Mouse (Mus musculus): Measurements from ENCODE around the gene Sestd1. TPM values are rescaled to one million over a fixed set of nuclear protein-coding genes. Genes with fewer than 3 reads are reported as not detected.

Gene Sestd1
- polyA plus RNA-seq, 1 experiment = 19.1 TPM

- no peak for DNase-seq (ENCODE audit: low spot score)
Measured at GRCm38 (mm10) chr2:77212885-77213284, 67.5 kb downstream of the Sestd1 start.

- no peak for DNase-seq (ENCODE audit: low spot score)
Measured at GRCm38 (mm10) chr2:77206951-77207350, 73.4 kb downstream of the Sestd1 start.

DNA sequence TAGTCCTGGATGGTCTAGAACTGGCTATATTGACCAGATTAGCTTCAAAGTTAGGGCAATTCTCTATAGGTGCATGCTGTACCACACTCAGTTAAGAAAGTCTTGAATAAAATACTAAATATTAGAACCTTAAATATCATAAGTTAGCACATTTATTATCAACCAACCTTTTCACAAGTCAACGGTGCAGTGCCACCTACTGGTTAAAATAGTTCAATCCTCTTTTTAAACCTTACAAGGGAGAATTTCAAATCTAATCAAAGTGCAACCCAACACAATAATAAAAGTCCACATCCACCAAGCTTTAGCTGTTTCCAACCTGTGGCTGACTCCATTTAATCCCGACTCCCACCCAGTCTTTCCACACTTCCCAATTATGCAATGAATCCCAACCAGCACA is 76.5 kb downstream of the Sestd1 start:
- DNase-seq (ENCODE audit: low spot score) = no peak

- no peak for DNase-seq (ENCODE audit: low spot score)
Measured at GRCm38 (mm10) chr2:77201900-77202299, 78.5 kb downstream of the Sestd1 start.

GRCm38 (mm10) chr2:77200958-77201614 is 79.3 kb downstream of the Sestd1 start:
- DNase-seq (ENCODE audit: low spot score) = no peak

- DNase-seq (ENCODE audit: low spot score) = no peak
Measured at GRCm38 (mm10) chr2:77200379-77200778, 80.0 kb downstream of the Sestd1 start.

DNA sequence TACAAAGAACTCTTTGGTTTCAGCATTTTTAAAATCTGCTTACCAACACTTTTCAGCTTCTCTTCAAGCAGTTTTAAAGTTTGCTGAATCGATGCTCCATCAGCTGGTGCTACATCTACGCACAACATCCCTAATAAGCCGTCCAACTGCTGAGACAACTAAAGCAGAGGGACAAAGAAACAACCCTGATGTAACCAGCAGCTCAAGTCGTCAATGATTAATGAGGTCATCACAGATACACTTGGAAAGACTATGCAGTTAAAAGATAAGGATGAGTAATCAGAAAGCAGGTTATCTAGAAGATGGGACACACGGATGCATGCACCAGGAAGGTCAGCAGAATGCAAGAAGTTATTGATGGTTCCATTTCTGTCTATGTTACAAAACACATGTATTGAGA is 82.1 kb downstream of the Sestd1 start:
- DNase-seq (ENCODE audit: low spot score) = no peak

- DNase-seq (ENCODE audit: low spot score) = no peak
Measured at GRCm38 (mm10) chr2:77196819-77197218, 83.6 kb downstream of the Sestd1 start.

- no peak for DNase-seq (ENCODE audit: low spot score)
Measured at GRCm38 (mm10) chr2:77195056-77195455, 85.3 kb downstream of the Sestd1 start.

- DNase-seq (ENCODE audit: low spot score) = no peak
Measured at GRCm38 (mm10) chr2:77191811-77192210, 88.6 kb downstream of the Sestd1 start.

DNA sequence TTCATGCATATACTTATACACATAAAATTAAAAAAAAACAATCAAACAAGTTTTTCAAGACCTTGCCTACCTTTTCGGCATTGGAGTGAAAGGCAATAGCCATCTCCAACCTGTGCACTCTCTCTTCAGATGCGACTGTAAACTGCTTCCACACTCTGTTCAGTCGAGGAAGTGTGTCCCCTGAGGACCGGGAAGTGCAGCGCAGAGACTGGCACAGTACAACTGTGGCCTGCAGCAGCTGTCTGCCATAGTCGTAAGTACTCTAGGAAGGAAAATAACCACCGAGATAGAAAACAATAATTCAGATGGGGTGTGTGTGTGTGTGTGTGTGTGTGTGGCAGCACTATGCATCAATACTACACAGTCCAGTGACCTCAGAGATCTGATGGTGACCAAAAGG is 89.5 kb downstream of the Sestd1 start:
- no peak for DNase-seq (ENCODE audit: low spot score)

- no peak for DNase-seq (ENCODE audit: low spot score)
Measured at GRCm38 (mm10) chr2:77190301-77190700, 90.1 kb downstream of the Sestd1 start.

DNA sequence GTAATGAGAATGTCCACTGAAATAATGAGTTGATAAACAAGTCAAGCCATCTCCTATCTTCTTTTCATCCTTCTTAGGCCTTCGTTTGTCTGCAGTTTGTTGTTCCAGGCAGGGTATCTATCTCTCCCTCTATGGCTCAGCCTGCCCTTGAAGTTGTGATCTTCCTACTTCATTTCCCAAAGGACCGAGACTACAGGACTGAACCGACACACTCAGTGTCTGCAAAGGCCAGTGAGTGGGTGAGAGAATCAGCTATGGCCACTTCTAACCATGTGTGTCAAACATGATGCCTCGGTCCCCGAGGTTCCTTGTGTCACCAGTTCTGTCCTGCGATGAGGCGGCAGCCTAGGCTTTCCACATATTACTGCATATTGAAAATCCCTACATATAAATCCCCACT is 90.7 kb downstream of the Sestd1 start:
- DNase-seq (ENCODE audit: low spot score) = no peak

GRCm38 (mm10) chr2:77187501-77187900 is 92.9 kb downstream of the Sestd1 start:
- DNase-seq (ENCODE audit: low spot score) = no peak

- DNase-seq (ENCODE audit: low spot score) = no peak
Measured at GRCm38 (mm10) chr2:77186912-77187311, 93.5 kb downstream of the Sestd1 start.

DNA sequence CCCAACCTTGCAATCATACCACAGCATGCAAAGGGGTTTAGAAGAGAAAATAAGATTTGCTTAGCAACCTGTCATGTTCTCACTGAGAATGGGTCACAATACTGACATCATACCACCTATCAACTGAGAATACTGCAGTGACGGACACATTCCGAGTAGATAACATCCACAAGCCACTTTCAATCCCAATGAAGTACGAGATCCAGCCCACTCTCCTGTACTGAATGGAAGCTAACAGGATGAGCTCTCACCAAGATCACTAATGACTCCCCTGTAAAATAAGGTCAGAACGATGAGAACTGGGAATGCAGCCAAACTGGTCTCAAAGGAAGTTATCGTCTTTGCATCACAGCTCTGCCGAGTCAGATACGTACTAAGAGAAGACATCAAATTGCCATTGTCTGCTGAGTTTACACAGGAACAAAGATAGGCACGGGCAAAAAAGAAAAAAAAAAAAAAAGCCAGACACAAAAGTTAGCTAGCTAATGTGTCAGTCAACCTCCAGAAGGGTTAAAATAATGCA is 96.3 kb downstream of the Sestd1 start:
- no peak for DNase-seq (ENCODE audit: low spot score)

- no peak for DNase-seq (ENCODE audit: low spot score)
Measured at GRCm38 (mm10) chr2:77183646-77184045, 96.7 kb downstream of the Sestd1 start.

DNA sequence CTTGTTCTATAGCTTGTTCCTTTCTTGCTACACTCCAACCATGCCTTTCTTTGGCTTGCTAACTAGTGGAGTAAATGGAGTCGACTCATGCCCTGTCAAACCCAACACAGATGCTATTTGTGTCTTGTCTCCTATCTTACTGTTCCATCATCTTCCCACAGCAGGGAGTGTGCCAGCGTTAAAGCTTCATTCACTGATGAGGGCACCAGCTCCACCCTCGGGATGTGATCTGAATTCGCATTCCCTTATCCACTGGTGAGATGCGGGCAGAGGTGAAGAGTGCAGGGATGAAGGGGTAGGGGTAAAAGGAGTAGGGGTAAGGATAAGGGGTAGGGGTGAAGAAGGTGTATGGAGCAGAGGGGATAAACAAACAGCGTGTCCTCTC is 97.4 kb downstream of the Sestd1 start:
- DNase-seq (ENCODE audit: low spot score) = no peak

DNA sequence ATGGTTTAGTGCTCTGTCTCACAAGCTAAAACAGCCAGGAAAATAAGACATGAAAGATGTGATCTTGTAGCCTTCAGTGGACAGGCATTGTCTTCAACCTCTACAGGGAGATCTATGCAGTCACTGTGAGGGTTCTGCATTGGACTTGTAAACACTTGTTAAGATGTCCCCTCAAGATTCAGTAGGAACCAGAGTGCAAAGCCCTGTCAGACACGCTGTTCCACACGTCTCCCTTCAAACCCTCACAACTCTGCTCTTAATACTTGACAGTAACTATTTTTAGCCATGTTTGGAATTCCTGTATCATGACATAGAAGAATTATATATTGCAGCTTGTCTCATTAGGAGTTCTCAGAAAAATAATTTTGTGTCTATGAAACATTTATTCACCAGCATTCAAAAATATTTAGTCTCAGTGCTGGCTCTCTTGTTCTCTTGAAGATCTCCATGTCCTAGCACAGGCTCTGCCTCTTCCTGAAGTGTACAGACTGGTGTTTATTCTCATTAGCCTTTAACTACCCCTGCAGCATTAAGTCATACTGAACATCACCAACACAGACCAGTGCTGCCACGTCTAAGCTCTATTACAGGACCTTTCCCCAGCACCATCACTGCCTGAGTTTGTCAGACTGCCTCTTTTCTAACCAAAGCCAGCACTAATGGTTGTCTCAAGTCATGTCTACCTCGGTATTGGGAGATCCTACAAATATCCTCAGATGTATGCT is 98.0 kb downstream of the Sestd1 start:
- DNase-seq (ENCODE audit: low spot score) = no peak

DNA sequence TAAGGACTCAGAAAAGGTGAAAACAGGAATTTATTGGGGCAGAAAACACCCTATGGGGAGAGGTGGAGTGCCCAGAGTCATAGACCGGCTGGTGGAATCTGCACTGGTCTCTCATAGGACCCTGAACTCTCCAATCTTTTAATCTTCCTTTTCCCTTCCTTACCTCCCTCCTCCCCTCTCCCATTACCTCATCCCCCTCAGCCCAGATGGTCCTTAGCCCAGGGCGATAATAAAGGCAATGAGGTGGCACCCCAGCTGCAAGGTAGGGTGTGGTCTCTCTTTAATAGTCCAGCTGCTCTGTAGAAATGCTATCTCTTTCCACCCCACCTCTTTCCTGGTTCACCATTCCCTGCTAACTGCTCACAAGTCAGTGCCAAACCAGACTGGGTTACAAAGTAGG is 102.9 kb downstream of the Sestd1 start:
- no peak for DNase-seq (ENCODE audit: low spot score)

DNA sequence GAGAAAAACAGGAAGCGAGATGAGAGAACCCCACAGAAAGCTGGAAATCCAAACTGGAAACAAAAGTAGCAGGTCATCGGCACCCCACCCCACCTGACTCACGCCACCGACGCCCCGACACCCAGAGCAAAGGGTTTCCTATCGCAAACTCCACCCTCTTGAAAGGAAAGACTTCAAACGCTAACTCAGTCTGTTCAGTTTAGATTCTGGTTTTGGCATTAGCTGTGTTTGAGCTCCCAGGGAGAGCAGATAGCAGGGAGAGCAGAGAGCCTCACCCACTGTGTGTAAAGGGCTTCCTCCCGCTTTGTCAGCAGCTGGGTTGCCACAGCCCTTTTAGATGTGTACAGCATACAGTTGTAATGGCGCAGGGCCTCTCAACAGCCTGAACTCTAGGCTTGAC is 104.0 kb downstream of the Sestd1 start:
- no peak for DNase-seq (ENCODE audit: low spot score)

DNA sequence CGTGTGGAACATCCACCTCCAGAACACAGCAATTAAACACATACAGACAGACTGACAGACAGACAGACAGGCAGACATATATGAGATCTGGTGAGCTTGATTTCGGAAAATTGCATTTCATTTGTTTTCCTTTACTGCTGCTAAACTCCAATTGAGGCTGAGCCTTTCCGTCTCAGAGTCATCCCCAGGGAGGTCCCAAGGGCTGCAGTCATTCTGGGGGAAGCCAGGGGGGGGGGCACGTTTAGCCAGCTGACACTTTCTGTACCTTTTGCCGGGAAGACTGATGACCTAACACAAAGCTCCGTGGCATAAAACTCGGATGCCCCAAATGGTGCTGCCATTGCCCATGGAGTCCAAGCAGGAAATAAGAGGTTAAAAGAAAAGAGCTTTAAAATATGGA is 105.0 kb downstream of the Sestd1 start:
- no peak for DNase-seq (ENCODE audit: low spot score)

DNA sequence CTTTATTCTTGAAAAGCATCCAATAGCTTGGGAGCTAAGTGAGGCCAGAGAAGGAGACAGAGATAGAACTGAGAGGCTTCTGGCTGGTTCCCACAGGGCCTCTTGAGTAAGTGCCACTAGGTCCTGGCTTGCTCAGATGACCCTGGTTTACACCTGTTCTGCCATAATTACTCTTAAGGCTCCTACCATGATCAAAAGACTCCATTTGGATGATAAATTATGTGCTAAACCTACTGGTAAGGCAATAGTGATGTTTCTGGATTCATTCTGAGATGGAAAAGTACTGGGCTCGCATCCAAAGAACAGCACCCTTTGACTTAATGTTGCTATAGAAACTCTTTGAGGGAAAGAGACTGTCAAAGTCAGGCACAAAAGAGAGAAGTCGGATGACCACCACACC is 106.1 kb downstream of the Sestd1 start:
- no peak for DNase-seq (ENCODE audit: low spot score)

Data from urinary bladder, adult 2 months (tissue).